Comparison of ENCODE assay signal across 9 mouse cellular contexts in the genomic region with DNA sequence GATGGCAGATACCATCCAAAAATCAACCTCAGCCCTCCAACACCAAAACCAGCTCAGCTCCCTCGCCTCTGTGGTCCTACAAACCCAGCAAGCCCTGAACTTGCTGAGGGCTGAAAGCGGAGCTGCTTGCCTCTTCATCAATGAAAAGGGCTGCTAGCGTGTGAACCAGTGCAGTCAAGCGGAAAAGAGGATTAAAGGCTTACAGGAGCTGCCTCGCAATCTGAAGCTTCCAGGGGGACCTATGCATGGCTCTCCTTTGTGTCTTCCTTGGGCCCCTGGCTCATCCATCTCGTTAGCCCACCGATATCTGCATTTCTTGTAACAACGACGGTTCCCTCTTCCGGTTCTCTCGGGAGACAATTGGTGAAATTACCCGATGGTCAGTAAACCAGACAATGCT.
A peak's percentile ranks its signal among the peaks of the same experiment; 100 is the strongest.
DNase-seq lines count a peak whose midpoint lies in the region.
"Had no signal": no experiment of that assay in that cellular context is flagged by ENCODE, and none has a peak within 500 bp of the region (broad histone marks: within the 10 kb centered on the region; RNA-seq: fewer than 3 reads in every experiment).

No protein-coding gene starts in this region.

- H3K4me1 ChIP-seq in forebrain, embryonic 10.5 days = peaks cover 40% of the 10 kb centered on the region
- H3K4me1 ChIP-seq in midbrain, embryonic 10.5 days = peaks cover 39% of the 10 kb centered on the region

- peak overlapping the region; percentile 38 for H3K4me3 ChIP-seq in forebrain, embryonic 10.5 days
- peak overlapping the region; percentile 42 for H3K4me3 ChIP-seq in midbrain, embryonic 10.5 days

- H3K36me3 ChIP-seq in forebrain, embryonic 10.5 days (replicated peaks) = 0 out of 2 replicates have a peak, but pooled peaks cover 5% of the 10 kb centered on the region
- peaks cover 4% of the 10 kb centered on the region; the same call in 1 of the 2 replicates for H3K36me3 ChIP-seq in midbrain, embryonic 10.5 days

- H3K9me3 ChIP-seq in forebrain, embryonic 10.5 days = peaks cover 18% of the 10 kb centered on the region
- H3K9me3 ChIP-seq in midbrain, embryonic 10.5 days (replicated peaks) = no peaks in the 10 kb centered on the region; the same call in 1 of the 2 replicates

- peak; percentile 7 for DNase-seq in cerebellum, adult 9-10 months
- DNase-seq in cerebellum, adult 8-10 months = no peak
- DNase-seq in ES-CJ7 (ENCODE audit: low read depth, low spot score) = peak; percentile 30
- DNase-seq in forebrain, embryonic 10.5 days (ENCODE audit: extremely low spot score, low spot score) = peak; percentile 92
- peak; percentile 92 for DNase-seq in midbrain, embryonic 10.5 days (ENCODE audit: low spot score)
- DNase-seq in spleen, postnatal 14 days (ENCODE audit: low spot score in 2 of 2) = no peak
- no peak for DNase-seq in kidney, postnatal 25 days
- no peak for DNase-seq in thymus, postnatal 36 days
- DNase-seq: heart, postnatal 36 days had no signal

- peak overlapping the region; percentile 91 for H3K27ac ChIP-seq in forebrain, embryonic 10.5 days
- H3K27ac ChIP-seq in midbrain, embryonic 10.5 days (replicated peaks) = peak overlapping the region; percentile 84

- H3K27me3 ChIP-seq in forebrain, embryonic 10.5 days (ENCODE audit: poor library complexity, severe bottlenecking) = no peaks in the 10 kb centered on the region
- peaks cover 7% of the 10 kb centered on the region; the same call in 1 of the 2 replicates for H3K27me3 ChIP-seq in midbrain, embryonic 10.5 days (ENCODE audit: low read depth, poor library complexity, severe bottlenecking)

- 1% methylated on average over 12 of the region's 12 CpGs for WGBS in forebrain, embryonic 10.5 days
- 2% methylated on average over 12 of the region's 12 CpGs for WGBS in midbrain, embryonic 10.5 days

Comparison
In these comparisons a context has a peak if more than half of its experiments do, and no peak if none do; other contexts are left out.
1. DNase-seq: peak in cerebellum, adult 9-10 months (single experiment), ES-CJ7 (single experiment), forebrain, embryonic 10.5 days (single experiment) and midbrain, embryonic 10.5 days (single experiment); none in cerebellum, adult 8-10 months (single experiment), spleen, postnatal 14 days (0 of 2), kidney, postnatal 25 days (0 of 2) and thymus, postnatal 36 days (0 of 2).